Mouse (Mus musculus): Measurements from ENCODE around the gene Kif3a.
"Not testable (repeated sequence)": the region's sequence is repeated elsewhere in the genome, so short reads cannot be mapped to it uniquely, and the experiment has no call there.

The Kif3a gene

DNA sequence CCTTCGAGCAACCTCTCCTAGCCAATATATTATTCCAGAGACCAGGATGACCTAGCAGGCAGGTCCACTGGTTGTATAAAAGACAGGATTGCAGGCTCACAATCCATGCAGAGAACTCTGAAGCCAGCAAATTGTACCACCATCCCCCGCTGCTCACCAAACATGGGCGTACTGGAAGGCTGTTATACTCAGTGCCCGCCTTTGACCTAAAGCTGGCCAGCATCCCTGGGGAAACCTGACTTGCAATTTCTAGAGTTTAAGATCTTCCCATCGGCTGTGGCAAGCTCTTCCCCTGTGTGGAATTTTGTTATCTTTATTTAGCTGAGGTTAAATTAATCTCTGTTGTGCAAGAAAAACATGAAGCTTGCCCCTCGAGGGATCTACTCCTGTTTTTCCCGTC lies 24.2 kb upstream of the Kif3a start:
- no peak for DNase-seq (ENCODE audit: low spot score in 2 of 2)

DNA sequence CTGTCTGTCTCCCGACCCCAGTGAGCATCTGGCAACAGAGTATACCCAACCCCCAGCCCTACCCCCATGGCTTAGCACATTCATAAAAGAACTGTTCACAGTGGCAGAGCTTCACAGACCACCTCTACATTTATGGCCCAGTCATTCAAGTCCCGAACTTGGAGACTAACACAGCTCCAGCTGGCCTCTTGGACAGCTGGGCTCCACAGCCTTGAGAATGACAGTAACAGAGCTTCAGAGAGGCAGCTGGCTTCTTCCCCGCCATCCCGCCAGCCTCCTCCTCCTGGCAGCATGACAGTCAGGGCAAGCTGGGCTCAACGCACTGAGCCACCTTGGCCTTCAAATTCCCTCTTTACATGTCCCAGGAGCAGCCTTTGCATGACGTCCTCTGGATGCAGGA lies 20.9 kb upstream of the Kif3a start:
- DNase-seq (ENCODE audit: low spot score in 2 of 2), result no peak

DNA sequence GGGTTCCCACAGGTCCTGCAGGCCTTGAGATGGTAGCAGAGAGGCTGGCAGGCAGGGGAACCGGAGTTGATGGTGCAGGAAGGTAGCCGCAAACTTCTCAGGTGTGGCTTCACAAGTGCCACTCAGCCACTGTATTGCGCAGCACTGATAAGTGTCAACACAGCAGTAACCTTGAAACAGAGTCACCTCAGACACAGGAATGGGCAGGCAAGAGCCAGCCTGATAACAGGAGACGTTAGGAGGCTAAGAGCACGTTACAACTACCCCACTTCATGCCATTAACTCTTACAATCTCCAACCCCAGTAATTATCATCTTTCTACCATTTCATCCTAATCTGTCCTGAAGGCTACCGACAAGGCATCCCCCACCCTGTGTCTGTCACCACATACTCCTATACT lies 19.6 kb upstream of the Kif3a start:
- DNase-seq (ENCODE audit: low spot score in 2 of 2), result no peak

DNA sequence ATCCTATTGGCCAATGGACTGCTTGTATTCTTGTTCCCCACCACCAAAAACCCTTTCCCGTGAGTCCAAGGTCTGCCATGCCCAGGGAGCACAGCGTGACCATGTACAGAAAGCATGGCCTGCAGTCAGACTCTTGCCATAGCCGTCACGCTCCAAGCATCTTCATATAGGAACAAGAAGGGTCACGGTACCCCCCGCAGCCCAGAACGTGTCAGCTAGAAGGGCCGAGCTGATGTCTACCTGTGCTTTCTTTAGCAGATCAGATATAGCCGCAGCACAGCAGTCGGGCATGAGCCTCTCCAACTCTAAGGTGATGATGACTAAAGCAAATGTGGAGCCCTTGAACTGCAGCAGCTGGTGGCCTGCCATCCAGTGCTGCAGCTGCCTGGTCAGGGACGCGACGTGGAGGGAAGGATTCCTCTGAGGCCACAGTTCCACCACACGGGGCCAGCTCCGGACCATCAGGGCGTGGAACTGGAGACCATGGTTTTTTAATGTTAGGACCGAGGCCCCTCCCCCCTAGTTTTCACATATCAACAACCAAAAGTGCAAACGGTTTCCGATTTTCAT lies 19.1 kb upstream of the Kif3a start:
- DNase-seq (ENCODE audit: low spot score in 2 of 2), result no peak

DNA sequence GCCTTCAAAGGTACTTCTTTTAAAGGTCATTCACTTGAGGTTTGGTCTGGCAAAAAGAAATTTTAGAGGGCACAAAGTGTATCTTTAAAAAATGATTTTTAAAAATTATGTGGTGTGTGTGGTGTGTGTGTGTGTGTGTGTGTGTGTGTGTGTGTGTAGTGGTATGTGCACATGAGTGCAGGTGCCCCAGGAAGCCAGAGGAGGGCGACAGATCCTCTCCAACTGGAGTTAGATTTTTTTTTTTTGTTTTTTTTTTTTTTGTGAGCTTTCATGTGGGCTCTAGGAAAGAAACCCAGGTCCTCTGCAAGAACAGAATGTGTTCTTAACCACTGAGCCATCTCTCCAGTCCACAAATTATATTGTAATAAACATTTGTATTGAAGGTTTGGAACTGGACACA lies 16.5 kb upstream of the Kif3a start:
- no peak for DNase-seq (ENCODE audit: low spot score in 2 of 2)

DNA sequence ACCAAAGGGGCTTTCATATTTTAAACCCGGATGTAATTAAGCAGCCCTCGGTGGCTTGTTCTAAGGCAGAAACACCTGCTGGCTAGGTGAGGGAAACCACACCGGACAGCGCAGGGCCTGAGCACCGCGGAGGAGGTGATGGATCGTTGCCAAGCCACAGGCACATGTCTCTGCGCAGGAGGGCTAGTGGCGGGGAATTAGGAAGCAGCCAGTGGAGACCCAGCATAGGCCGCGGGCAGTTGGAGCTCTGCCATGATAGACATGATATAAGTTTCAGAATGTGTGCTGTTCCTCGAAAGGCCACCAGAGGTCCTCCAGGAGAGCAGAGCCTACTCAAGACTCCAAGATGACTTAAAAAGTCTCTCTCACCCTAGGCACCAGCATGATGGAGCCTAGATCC lies 15.4 kb upstream of the Kif3a start:
- no peak for DNase-seq (ENCODE audit: low spot score in 2 of 2)

DNA sequence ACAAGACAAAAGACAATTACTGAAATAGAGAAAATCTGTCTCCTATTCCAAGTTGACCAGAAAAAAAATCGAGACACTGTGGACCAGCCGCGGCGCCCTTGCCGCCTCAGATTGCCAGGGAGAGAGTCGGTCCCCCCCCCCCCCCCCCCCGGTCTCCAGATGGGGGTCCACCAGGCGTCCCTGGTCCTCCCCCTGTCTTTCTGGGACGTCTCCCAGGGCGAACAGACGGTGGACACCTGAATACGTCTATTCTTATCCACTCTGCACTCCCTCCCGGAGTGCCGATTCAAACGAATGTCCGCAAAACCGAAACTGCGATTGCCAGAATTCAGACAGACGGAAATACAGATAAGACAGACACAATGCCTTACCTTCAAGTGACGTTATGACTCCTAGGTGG lies 10.7 kb upstream of the Kif3a start:
- DNase-seq (ENCODE audit: low spot score in 2 of 2), result not testable (repeated sequence)

DNA sequence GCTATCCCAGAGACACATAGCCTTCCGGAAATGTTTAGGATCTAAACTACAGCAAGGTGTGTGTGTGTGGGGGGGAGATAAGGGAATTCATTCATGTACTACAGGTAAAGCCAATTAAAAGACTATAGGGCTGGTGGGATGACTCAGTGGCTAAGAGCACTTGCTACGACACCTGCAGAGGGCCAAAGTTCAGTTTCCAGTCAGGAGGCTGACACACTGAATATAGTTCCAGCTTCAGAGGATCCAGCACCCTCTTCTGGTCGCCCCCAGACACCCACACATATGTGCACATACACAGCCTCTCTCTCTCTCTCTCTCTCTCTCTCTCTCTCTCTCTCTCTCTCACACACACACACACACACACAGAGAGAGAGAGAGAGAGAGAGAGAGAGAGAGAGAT lies 9.2 kb upstream of the Kif3a start:
- not testable (repeated sequence) for DNase-seq (ENCODE audit: low spot score in 2 of 2)

DNA sequence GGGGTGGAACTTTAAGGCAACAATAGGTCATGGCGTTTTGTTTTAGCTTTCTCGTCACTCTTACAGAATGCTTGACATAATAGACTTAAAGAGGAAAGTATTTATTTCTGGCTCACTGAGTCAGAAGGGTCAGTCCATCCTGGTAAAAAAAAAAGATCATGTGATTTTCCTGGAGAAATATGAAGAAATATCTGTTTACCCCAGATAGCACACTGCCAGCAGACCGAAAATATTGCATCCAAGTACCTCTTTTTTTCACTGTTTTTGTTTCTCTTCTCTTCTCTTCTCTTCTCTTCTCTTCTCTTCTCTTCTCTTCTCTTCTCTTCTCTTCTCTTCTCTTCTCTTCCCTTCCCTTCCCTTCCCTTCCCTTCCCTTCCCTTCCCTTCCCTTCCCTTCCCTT lies 7.2 kb upstream of the Kif3a start:
- not testable (repeated sequence) for DNase-seq (ENCODE audit: low spot score in 2 of 2)

DNA sequence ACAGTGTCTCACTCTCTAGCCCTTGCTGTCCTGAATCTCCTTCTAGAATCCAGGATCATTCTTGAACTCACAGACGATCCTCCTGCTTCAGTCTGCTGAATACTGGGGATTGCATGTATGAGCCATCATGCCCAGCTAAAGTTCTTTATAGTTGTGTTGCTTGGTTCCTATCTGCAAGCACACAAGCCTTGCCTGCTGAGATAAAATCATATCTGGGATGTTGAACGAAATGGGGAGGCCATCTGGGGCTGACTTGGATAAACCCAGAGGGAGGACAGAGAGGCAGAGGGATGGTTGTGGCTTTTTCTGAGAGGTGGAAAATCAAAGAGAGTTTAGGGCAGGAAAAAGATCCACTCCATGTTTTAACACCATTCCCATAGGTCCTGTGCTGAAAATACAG lies 5.2 kb upstream of the Kif3a start:
- no peak for DNase-seq (ENCODE audit: low spot score in 2 of 2)

DNA sequence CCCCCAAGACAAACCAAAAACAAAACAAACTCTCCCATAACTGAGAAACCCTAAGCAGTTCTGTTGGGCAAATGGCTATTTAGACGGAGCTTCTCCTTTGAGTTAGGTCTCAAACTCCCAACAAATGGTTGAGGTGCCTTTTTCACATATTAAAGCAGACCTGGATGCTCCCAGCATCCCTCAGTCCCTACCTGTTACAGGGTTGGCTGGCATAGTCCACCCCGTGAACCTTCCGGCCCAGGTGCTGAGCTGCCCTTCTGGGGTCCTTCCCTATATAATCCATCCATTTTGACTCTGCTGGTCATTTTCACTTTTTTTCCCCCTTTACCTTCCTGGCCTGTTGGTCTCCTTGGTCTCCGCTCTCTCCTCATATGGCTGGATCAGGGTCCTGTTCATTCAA lies 533 bp upstream of the Kif3a start:
- DNase-seq (ENCODE audit: low spot score in 2 of 2), result no peak

DNA sequence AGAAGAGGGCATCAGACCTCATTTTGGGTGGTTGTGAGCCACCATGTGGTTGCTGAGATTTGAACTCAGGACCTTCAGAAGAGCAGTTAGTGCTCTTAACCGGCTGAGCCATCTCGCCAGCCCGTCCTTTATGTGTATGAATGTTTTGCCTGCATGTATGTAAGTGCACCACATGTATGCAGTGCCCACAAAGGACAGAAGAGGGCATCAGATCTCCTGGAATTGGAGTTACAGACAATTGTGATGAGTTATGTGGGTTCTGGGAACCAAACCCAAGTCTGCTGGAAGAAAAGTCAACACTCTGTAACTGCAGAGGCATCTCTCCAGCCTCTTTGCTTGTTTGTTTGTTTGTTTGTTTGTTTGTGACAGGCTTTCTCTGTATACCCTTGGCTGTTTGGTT lies 13.4 kb downstream of the Kif3a start:
- DNase-seq (ENCODE audit: low spot score in 2 of 2), result no peak

DNA sequence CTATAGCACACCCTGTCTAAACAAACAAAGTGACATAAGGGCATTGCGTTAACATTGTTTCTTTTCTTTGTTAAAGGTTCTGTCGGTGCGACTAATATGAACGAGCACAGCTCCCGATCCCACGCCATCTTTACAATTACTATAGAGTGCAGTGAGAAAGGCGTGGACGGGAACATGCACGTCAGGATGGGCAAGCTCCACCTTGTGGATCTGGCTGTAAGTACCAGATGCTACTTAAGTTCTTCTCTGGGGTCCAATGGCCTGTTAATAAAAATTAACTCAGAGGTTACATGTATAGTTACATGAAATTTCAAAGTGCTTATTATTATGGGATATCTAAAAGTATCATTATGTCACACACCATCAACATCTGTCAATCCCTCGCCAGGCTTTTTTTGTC lies 16.0 kb downstream of the Kif3a start:
- DNase-seq (ENCODE audit: low spot score in 2 of 2), result no peak

DNA sequence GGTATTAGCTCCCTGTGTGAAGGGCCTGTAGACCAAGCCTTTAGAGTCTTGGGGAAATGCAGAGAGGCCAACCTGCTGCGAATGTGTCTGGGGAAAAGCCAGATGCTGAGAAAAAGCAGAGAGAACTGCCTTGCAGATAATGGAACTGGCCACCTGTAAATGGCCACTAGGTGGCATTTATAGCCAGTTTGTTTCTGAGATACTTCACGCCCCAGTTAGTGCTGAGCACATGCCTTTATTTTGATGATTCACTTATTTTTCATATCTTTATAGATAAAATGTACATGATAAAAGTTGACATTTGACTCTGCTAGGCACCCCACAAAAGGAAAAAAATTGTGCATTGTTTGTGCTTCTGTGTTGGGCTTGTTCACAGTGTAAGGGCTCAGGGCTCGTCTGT lies 17.7 kb downstream of the Kif3a start:
- no peak for DNase-seq (ENCODE audit: low spot score in 2 of 2)

DNA sequence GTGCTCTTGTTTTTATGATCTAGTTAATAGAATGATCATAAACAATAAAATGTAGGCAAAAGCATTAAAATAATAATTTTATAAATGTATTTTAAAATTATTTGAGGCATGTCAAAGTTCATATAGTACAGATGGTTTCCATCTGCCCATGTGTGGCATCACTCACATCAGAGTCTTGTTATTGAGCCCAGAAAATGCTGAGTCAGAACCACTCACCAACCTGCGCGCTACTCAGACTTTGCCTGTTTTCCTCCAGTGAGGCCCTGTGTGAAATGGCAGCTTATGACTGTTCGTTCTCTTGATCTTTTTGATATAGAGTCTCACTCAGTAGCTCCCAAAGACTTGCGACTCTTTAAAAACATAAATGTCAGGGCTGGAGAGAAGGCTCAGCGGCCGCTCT lies 18.3 kb downstream of the Kif3a start:
- no peak for DNase-seq (ENCODE audit: low spot score in 2 of 2)

DNA sequence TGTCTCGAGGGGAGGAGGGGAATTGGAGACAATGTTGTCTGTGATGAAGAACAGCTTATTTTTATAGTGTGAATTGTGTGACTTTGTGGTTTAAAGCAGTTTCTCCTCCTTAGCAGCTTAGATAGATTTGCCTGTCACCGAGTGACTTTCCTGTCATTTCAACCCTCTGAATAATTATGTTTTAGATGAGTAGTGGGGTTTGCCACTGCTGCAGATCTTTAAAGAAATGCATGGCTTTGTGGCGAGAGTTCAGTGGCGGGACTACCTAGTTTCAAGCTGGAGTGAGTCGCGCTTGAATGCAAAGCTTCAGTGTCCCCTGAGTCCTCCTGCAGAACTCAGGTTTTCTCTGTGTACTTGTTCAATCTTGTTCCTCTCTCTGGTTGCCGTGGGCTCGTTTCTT lies 21.1 kb downstream of the Kif3a start:
- DNase-seq (ENCODE audit: low spot score in 2 of 2), result no peak

DNA sequence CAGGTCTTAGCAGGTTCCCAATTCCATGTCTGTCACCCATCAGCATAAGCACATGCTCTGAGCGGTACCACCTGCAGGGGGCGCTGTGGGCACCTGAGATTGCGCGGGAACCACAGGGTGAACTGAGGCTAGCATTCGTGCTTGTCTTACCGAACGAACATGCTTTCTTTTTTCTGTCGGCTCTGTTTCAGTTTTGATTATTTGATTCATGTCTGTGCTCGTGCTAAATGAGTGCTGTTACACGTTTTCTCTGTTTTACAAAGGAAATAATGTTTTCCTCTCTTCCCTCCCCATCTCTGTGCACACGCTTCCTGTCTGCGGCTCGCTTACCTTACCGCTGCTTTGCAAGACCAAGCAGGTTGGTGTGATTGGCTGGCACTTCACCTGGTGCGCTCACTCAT lies 23.2 kb downstream of the Kif3a start:
- no peak for DNase-seq (ENCODE audit: low spot score in 2 of 2)

DNA sequence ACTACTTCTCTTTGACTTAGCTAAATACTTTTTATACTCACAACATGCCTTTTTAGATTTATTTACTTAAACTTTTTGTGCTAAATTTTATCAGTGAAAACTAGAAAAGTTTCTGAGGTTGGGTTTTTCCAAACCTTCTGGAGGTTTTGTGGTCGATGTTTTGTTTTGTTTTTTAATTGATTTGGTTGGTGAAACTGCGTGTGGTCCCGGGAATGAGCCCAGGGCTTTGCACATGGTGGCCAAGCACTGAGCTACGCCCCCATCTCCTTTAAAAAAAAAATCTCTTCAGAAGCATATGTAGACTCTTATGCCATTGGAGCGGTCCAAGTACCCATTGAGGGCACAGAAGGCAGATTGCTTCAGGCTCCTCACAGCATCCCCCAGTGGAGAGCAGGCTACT lies 23.9 kb downstream of the Kif3a start:
- no peak for DNase-seq (ENCODE audit: low spot score in 2 of 2)

DNA sequence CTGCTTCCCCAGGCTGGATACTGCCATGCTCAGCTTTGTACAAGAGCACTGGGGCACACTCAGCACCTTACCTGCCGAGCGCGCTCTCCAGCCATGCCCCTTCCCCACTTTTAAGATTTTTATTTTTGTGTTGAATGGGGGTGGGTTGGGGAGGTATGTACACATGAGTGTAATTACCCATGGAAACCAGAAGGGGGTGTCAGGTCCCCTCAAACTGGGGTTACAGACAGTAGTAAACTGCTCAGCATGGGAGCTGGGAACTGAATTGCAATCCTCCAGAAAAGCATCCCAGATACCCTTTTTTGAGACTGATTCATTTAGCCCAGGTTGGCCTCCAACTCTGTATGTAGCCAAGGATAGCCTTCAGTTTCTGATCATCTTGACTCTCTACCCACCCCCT lies 37.8 kb downstream of the Kif3a start:
- DNase-seq (ENCODE audit: low spot score in 2 of 2), result no peak

DNA sequence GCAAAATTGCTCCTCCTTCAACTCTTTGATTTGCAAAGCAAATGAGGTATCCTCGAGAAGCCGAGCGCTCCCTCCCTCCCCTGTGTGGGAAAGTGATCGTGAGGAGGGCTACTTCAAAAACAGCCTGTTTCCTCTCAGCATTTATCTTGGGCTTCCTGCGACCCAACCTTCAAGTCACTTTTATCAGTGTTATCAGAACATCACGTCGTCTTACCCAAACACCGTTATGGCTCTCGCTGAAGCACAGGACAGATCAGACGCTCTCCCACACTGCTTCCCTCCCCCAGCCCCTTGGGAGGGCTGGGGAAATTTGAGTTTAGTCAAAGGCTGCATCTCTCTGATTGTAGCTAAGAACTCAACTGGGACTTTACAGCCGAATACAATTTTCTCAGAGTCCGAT lies 38.4 kb downstream of the Kif3a start:
- DNase-seq (ENCODE audit: low spot score in 2 of 2), result no peak

DNA sequence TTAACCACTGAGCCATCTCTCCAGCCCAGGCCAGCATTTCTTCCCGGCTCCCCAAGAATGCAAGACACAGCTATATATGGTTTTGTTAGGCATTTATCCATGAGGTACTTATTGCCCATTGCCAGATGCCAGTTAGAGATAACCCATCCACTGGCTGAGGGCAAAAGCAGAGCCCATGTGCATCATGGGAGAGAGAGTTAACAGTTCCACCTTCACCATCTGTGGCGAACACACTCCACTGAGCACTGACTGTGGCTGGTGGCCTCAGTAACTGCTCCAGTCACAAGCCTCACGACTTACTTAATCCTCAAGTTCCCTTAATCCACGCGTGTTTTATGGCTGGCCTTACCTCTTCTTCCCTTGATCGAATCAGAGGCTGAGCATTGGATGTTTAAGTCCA lies 42.1 kb downstream of the Kif3a start:
- DNase-seq (ENCODE audit: low spot score in 2 of 2), result no peak

DNA sequence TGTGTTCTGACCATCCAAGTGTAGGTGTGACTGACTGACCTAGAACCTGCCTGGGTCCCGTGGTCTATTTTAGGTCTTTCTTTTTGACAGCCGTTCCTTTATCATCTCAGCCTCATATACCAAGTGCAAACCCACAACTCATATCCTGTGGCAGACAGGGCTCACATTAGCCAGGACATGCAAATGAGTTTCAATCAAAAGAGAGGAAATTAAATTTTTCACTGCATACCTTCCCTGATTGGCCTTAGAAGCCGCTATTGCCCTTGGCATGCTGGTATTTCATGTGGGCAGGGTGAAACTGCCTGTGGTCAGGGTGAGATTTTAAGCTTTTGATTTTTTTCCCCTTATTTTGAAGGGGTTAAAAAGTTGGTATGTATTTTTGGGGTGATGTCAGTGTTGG lies 42.5 kb downstream of the Kif3a start:
- DNase-seq (ENCODE audit: low spot score in 2 of 2), result no peak

DNA sequence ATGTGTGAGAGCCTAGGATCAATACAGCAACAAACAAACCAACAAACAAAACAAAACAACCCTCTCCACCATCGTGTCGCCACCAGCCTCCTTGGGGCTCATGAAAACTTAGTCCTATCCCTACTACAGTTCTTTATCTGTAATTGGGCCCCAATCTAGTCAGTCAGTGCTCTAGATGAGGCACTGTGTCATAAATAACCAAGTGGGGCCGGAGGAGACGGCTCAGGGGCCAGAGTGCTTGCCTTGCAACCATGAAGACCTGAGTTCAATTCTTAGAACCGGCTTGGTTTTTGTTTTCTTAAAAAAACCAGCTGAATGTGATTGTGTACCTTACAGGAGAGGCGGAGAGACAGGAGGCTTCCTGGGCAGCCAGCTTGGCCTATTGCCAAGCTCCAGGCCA lies 48.0 kb downstream of the Kif3a start:
- DNase-seq (ENCODE audit: low spot score in 2 of 2), result no peak

DNA sequence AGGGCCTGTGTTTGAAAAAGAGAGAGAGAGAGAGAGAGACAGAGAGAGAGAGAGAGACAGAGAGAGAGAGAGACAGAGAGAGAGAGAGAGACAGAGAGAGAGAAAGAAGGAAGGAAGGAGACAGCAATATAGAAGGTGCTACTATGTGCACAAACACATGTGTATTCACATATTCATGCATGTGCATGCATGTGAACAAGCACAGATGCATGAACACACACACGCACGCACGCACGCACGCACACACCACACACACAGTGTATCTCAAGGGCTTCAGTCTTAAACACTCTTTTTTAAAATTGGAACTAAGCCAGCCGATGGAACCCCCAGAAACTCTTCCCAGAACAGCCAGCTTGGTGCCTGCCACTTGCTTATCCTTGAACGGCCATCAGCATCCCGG lies 48.4 kb downstream of the Kif3a start:
- no peak for DNase-seq (ENCODE audit: low spot score in 2 of 2)

Data from urinary bladder, adult 18-20 months (tissue).